Mouse (Mus musculus): ENCODE results near the gene Tmem82.

GRCm38 (mm10) chr4:141595605-141596268 is 22.7 kb downstream of the Tmem82 start:
- TF ChIP-seq CTCF (IDR thresholded peaks at IDR 0.05; ENCODE audit: low read depth, low read length): no peak
- TF ChIP-seq TAL1 (conservative IDR thresholded peaks at IDR 0.05; ENCODE audit: low read depth, low read length): no peak
